Mouse (Mus musculus): ENCODE data around the gene Arfrp1.

The Arfrp1 gene

GRCm38 (mm10) chr2:181364860-181365596, at the start of gene Arfrp1, which contains the start of gene Zgpat:
Gene Arfrp1 (minus strand): TSS chr2:181365404.
Gene Zgpat (plus strand): TSS chr2:181364928.
- peak; percentile 73 for DNase-seq (ENCODE audit: low spot score)

GRCm38 (mm10) chr2:181413141-181413540, 47.9 kb upstream of the Arfrp1 start:
- no peak for DNase-seq (ENCODE audit: low spot score)

GRCm38 (mm10) chr2:181410760-181411473, 45.7 kb upstream of the Arfrp1 start:
- DNase-seq (ENCODE audit: low spot score): peak; percentile 34

GRCm38 (mm10) chr2:181409643-181410042, 44.4 kb upstream of the Arfrp1 start:
- DNase-seq (ENCODE audit: low spot score): no peak

- no peak for DNase-seq (ENCODE audit: low spot score)
These were observed 38.5 kb upstream of the Arfrp1 start for GRCm38 (mm10) chr2:181403722-181404121.

- DNase-seq (ENCODE audit: low spot score): no peak
These were observed 36.3 kb upstream of the Arfrp1 start for GRCm38 (mm10) chr2:181401497-181401896.

GRCm38 (mm10) chr2:181397207-181397761, 32.1 kb upstream of the Arfrp1 start:
- DNase-seq (ENCODE audit: low spot score): no peak

- no peak for DNase-seq (ENCODE audit: low spot score)
These were observed 28.9 kb upstream of the Arfrp1 start for GRCm38 (mm10) chr2:181394086-181394485.

GRCm38 (mm10) chr2:181392600-181393213, 27.5 kb upstream of the Arfrp1 start:
- peak; percentile 70 for DNase-seq (ENCODE audit: low spot score)

GRCm38 (mm10) chr2:181391541-181391940, 26.3 kb upstream of the Arfrp1 start:
- DNase-seq (ENCODE audit: low spot score): no peak

- no peak for DNase-seq (ENCODE audit: low spot score)
These were observed 25.8 kb upstream of the Arfrp1 start for GRCm38 (mm10) chr2:181391022-181391421.

- no peak for DNase-seq (ENCODE audit: low spot score)
These were observed 25.1 kb upstream of the Arfrp1 start for GRCm38 (mm10) chr2:181390136-181390870.

GRCm38 (mm10) chr2:181386663-181387210, 21.5 kb upstream of the Arfrp1 start:
- DNase-seq (ENCODE audit: low spot score): no peak

GRCm38 (mm10) chr2:181385885-181386284, 20.7 kb upstream of the Arfrp1 start:
- DNase-seq (ENCODE audit: low spot score): no peak

GRCm38 (mm10) chr2:181384919-181385391, 19.8 kb upstream of the Arfrp1 start:
- DNase-seq (ENCODE audit: low spot score): no peak

GRCm38 (mm10) chr2:181384463-181384862, 19.3 kb upstream of the Arfrp1 start:
- DNase-seq (ENCODE audit: low spot score): no peak

- no peak for DNase-seq (ENCODE audit: low spot score)
These were observed 16.6 kb upstream of the Arfrp1 start for GRCm38 (mm10) chr2:181381631-181382306.

- no peak for DNase-seq (ENCODE audit: low spot score)
These were observed 15.9 kb upstream of the Arfrp1 start for GRCm38 (mm10) chr2:181381107-181381506.

GRCm38 (mm10) chr2:181380251-181380650, 15.0 kb upstream of the Arfrp1 start:
- no peak for DNase-seq (ENCODE audit: low spot score)

- DNase-seq (ENCODE audit: low spot score): no peak
These were observed 14.6 kb upstream of the Arfrp1 start, which contains the start of gene Lime1 for GRCm38 (mm10) chr2:181379778-181380177. Gene Lime1 (plus strand): TSS chr2:181380078.

- DNase-seq (ENCODE audit: low spot score): no peak
These were observed 13.5 kb upstream of the Arfrp1 start for GRCm38 (mm10) chr2:181378701-181379100.
